10 mouse cellular contexts compared by ENCODE assay signal in genomic region chr12:29655197-29655632, GRCm38 (mm10).
A peak's percentile ranks its signal among the peaks of the same experiment; 100 is the strongest.
DNase-seq lines count a peak whose midpoint lies in the region; ATAC-seq and TF ChIP-seq lines count a peak whose summit lies in the region.
"Had no signal": no experiment of that assay in that cellular context is flagged by ENCODE, and none has a peak within 500 bp of the region (broad histone marks: within the 10 kb centered on the region; RNA-seq: fewer than 3 reads in every experiment).

No protein-coding gene starts in this region.

- DNase-seq in left cerebral cortex, adult 2 months (ENCODE audit: extremely low spot score in 1 of 2, low spot score in 2 of 2) = peak in 1 of 2 experiments; percentile 35
- no peak for DNase-seq in left cerebral cortex, adult 11 months (ENCODE audit: low spot score)
- peak in 1 of 2 experiments; percentile 60 for DNase-seq in layer of hippocampus, adult 2 months (ENCODE audit: low spot score in 2 of 2)
- DNase-seq in yolk sac, embryonic 10.5 days (ENCODE audit: low spot score) = no peak
- DNase-seq in adrenal gland, postnatal 14 days = no peak
- DNase-seq: thymus, postnatal 4 days had no signal

- no peaks in the 10 kb centered on the region for H3K36me3 ChIP-seq in forebrain, embryonic 15.5 days
- no peaks in the 10 kb centered on the region for H3K36me3 ChIP-seq in neural tube, embryonic 14.5 days (ENCODE audit: control insufficient read depth, insufficient read depth, low read length)
- H3K36me3 ChIP-seq: lung, embryonic 15.5 days; stomach, embryonic 15.5 days had no signal

- TF ChIP-seq CTCF in left cerebral cortex, adult 2 months (IDR thresholded peaks at IDR 0.05) = no peak
- TF ChIP-seq CTCF in layer of hippocampus, adult 2 months (conservative IDR thresholded peaks at IDR 0.05) = no peak

- H3K9ac ChIP-seq in forebrain, embryonic 15.5 days (replicated peaks) = peak overlapping the region; percentile 10
- H3K9ac ChIP-seq in neural tube, embryonic 14.5 days (replicated peaks; ENCODE audit: low read depth, low read length) = no peak overlapping the region
- H3K9ac ChIP-seq: lung, embryonic 15.5 days; stomach, embryonic 15.5 days had no signal

- ATAC-seq in forebrain, embryonic 15.5 days (replicated peaks) = peak; percentile 72
- no peak for ATAC-seq in neural tube, embryonic 14.5 days (ENCODE audit: low read depth)

- H3K4me2 ChIP-seq in forebrain, embryonic 15.5 days (replicated peaks) = no peak overlapping the region
- no peak overlapping the region for H3K4me2 ChIP-seq in neural tube, embryonic 14.5 days (ENCODE audit: low read depth, low read length)
- H3K4me2 ChIP-seq: lung, embryonic 15.5 days; stomach, embryonic 15.5 days had no signal

- H3K4me1 ChIP-seq in forebrain, embryonic 15.5 days = peaks cover 44% of the 10 kb centered on the region
- H3K4me1 ChIP-seq in neural tube, embryonic 14.5 days (ENCODE audit: control insufficient read depth, insufficient read depth, low read length) = peaks cover 32% of the 10 kb centered on the region
- H3K4me1 ChIP-seq: lung, embryonic 15.5 days; stomach, embryonic 15.5 days had no signal

- H3K27me3 ChIP-seq in forebrain, embryonic 15.5 days = no peaks in the 10 kb centered on the region
- no peaks in the 10 kb centered on the region for H3K27me3 ChIP-seq in neural tube, embryonic 14.5 days (ENCODE audit: control insufficient read depth, insufficient read depth, low read length)
- H3K27me3 ChIP-seq: lung, embryonic 15.5 days; stomach, embryonic 15.5 days had no signal

- H3K27ac ChIP-seq in left cerebral cortex, adult 2 months = peak overlapping the region; percentile 90
- H3K27ac ChIP-seq in forebrain, embryonic 15.5 days (replicated peaks) = peak overlapping the region; percentile 95
- H3K27ac ChIP-seq in layer of hippocampus, adult 2 months = peak overlapping the region; percentile 89
- peak overlapping the region; percentile 78 for H3K27ac ChIP-seq in neural tube, embryonic 14.5 days (ENCODE audit: low read depth, low read length)
- H3K27ac ChIP-seq: lung, embryonic 15.5 days; stomach, embryonic 15.5 days had no signal

- no peak overlapping the region for H3K4me3 ChIP-seq in left cerebral cortex, adult 2 months
- no peak overlapping the region for H3K4me3 ChIP-seq in forebrain, embryonic 15.5 days
- no peak overlapping the region for H3K4me3 ChIP-seq in layer of hippocampus, adult 2 months
- H3K4me3 ChIP-seq in neural tube, embryonic 14.5 days (ENCODE audit: low read depth, low read length) = no peak overlapping the region
- H3K4me3 ChIP-seq: lung, embryonic 15.5 days; stomach, embryonic 15.5 days had no signal

- 46% methylated on average over 10 of the region's 10 CpGs for WGBS in forebrain, embryonic 15.5 days
- WGBS in neural tube, embryonic 14.5 days = 38% methylated on average over 10 of the region's 10 CpGs

- H3K9me3 ChIP-seq in forebrain, embryonic 15.5 days = no peaks in the 10 kb centered on the region
- H3K9me3 ChIP-seq in neural tube, embryonic 14.5 days (ENCODE audit: control insufficient read depth, low read length) = no peaks in the 10 kb centered on the region
- H3K9me3 ChIP-seq: lung, embryonic 15.5 days; stomach, embryonic 15.5 days had no signal

- intact Hi-C loops in left cerebral cortex, adult 2 months (cut with DNase I) = no loop called here
